Mouse (Mus musculus) cerebellum, adult 2 months (tissue): ENCODE results near the gene C130032M10Rik. TPM values are rescaled to one million over a fixed set of nuclear protein-coding genes. Genes with fewer than 3 reads are reported as not detected.

ENCODE experiments used
- DNase-seq, 2 experiments: peaks; one replicate each; pipeline ENCODE4 v3.0.0; 2021
- H3K27ac ChIP-seq: fragments of 200-500 bp; 2 replicates; pipeline ENCODE4 v1.5.1; 2012; ENCODE audit warnings: low read length, control low read depth, inconsistent platforms; ENCODE audit not compliant: insufficient read depth
- H3K27me3 ChIP-seq: fragments of 200-500 bp; 2 replicates; pipeline ENCODE4 v1.6.1; 2012; ENCODE audit warnings: inconsistent platforms, mild to moderate bottlenecking, low read length, moderate library complexity; ENCODE audit not compliant: control insufficient read depth, insufficient read depth
- H3K4me1 ChIP-seq: fragments of 200-500 bp; 2 replicates; pipeline ENCODE4 v1.6.1; 2011; ENCODE audit warnings: low read length; ENCODE audit not compliant: control insufficient read depth, insufficient read depth
- H3K4me3 ChIP-seq: fragments of 200-500 bp; replicated peaks from 2 replicates; pipeline ENCODE3; 2011; ENCODE audit warnings: mild to moderate bottlenecking, low read depth, low read length, control low read depth; ENCODE audit not compliant: insufficient read depth
- CTCF ChIP-seq: fragments of 200-500 bp; IDR thresholded peaks from 2 replicates; pipeline ENCODE4 v1.5.1; 2011; ENCODE audit warnings: low read depth, mild to moderate bottlenecking, control low read depth, low read length, moderate library complexity, borderline replicate concordance; ENCODE audit not compliant: insufficient read depth
- POLR2A ChIP-seq: fragments of 200-500 bp; IDR thresholded peaks from 2 replicates; pipeline ENCODE4 v1.6.1; 2011; ENCODE audit warnings: low read length, control low read depth, borderline replicate concordance; ENCODE audit not compliant: insufficient read depth
- WGBS: fragments of 180-500 bp; shearing (Covaris S2); methylation state at CpG from one replicate; pipeline ENCODE4 v1.1.7; 2018; 5-methylcytosine and 5-hydroxymethylcytosine counted together
- polyA plus RNA-seq: library from polyadenylated mRNA; depleted of rRNA; stranded (reverse); fragments of >200 nt; gene quantifications from 2 replicates; pipeline ENCODE4 v1.2.3, GENCODE M21; 2012

C130032M10Rik gene
- polyA plus RNA-seq, 1 experiment, result not detected

DNA sequence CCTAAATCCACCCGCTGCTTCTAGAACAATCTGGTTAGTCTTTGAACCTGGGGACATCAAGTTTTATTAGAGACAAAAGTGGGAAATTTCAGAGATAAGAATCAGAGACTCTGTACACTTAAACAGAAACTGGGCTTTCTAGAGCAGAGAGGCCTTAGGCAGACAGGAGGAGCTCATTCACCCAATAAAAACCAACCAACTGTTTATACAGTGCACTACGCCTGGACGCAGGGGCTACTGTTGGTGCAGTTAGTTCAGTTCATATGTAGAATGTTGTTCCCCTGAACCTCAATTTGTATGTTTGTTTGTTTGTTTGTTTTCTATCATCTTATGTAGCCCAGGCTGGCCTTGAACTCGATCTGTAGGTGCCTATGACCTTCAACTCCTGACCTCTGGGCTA lies 28.7 kb upstream of the C130032M10Rik start:
- WGBS, result 87% methylated on average over 4 of the region's 4 CpGs
- H3K4me3 ChIP-seq, result no peak overlapping the region
- TF ChIP-seq POLR2A (no peak), CTCF (no peak)
- no peaks in the 10 kb centered on the region for H3K27me3 ChIP-seq
- H3K27ac ChIP-seq, result no peak overlapping the region
- no peak for DNase-seq
- no peaks in the 10 kb centered on the region for H3K4me1 ChIP-seq

DNA sequence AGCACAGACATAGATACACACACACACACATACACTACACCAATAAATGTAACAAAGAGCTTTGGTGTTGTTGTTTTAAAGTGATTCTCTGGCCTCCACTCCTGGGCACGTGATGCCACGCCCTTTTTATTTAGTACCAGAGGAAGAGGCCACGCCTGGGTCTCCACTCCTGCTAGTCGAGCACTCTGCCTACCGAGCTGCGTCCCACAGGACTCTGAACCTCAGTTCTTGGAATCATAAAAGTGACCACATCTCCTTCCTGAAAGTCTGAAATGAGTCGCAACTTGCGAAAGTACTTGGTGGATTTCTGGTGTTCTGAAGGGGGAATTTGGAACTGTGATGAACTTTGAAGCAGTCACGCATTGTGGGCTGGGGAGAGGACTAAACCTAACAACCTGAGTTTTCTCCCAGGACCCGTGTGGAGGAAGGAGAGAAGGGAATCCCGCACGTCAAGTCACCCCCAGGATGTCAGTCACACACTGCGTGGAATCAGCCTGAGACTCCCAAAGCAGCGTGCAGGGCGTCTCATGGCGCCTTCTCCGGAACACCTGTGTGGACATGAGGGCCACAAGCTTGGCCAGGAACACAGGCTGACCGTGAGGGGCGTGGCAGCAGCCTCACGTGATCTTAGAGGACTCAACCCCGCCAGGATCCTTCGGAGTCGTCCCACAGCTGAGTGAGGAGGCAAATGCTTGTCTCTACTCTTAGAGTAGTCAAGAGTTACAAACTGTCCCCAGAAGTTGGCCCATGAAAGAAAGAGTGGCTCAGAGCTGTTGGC lies 27.8 kb upstream of the C130032M10Rik start:
- WGBS, result 84% methylated on average over 23 of the region's 23 CpGs
- Histone ChIP-seq H3K27me3 (no peaks in the 10 kb centered on the region), H3K4me1 (no peaks in the 10 kb centered on the region), H3K27ac (no peak overlapping the region), H3K4me3 (no peak overlapping the region)
- DNase-seq, result no peak
- no peak for TF ChIP-seq CTCF
- TF ChIP-seq POLR2A, result no peak

DNA sequence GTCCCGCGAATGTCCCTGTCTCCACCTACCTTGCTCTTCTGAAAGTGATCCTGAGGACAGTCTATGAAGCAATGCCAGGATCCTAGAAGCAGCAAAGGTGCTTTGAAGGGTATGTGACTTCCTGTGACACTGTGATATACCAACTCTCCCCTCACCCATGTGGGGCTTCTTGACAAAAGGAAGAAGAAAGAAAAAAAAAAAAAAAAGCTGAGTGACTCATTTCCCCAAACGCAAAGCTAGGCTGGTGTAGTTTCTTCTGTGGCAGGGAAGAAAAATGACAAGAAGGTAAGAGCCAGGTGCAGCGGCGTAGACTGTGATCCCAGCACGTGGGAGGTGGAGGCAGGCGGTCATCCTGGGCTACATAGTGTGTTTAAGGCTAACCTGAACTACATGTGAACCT lies 19.0 kb upstream of the C130032M10Rik start:
- Histone ChIP-seq H3K4me1 (no peaks in the 10 kb centered on the region), H3K27ac (no peak overlapping the region), H3K4me3 (no peak overlapping the region), H3K27me3 (no peaks in the 10 kb centered on the region)
- WGBS, result 86% methylated on average over 7 of the region's 7 CpGs
- TF ChIP-seq CTCF (no peak), POLR2A (no peak)
- DNase-seq, result no peak

DNA sequence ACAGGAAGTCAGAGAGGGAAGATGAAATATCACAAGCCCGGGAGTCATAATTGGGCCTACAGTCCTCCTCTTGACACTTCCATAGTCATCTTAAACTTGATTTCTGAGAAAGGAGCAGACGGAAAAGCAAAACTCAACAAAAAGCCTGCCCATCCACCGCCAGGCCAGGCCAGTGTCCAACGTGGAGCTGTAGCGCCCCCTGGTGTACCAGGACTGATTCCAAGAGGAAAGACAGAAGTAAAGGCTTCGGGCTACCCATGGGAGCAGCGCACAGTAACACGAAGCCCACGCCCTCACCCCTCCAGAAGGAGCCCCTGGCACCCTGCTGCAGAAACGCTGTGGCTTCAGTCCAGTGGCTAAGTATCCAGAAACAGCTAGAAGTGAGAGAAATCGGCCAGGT lies 17.3 kb upstream of the C130032M10Rik start:
- Histone ChIP-seq H3K27ac (no peak overlapping the region), H3K4me3 (no peak overlapping the region), H3K27me3 (no peaks in the 10 kb centered on the region), H3K4me1 (no peaks in the 10 kb centered on the region)
- peak; percentile 35 to 62 for DNase-seq
- peak; percentile 73; the same call in 1 of the 2 replicates for TF ChIP-seq CTCF
- no peak for TF ChIP-seq POLR2A
- WGBS, result 5% methylated on average over 11 of the region's 11 CpGs

DNA sequence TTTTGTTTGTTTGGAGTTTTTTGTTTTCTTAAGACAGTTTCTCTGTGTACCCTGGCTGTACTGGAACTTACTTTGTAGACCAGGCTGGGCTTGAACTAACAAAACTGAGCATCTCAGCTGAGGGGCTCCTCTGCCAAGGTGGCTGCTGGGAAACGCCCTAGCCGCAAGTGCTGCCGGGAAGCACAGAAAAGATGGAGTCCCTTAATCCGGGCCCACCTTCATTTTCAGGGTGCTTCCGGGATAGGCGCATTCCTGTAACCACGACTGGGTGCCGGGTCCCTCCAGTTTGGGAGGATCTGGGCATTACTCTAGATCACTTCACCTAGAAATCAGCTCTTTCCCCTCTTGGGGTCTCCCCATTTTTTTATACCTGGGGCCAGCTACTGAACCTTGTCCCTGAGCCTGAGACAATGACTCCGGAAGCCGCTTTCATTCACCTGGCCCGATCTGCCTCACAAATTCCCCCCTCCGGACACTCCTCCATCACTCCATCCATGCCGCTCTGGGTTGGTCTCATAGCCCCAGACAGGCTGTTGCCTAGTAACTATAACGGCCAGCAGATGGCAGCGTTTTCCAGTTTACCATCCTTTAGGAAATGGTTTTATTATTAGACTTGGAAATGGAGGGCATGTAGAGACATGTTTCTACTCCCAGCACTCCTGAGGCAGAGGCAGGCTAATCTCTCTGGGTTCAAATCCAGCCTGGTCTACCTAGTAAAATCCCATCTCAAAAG lies 15.5 kb upstream of the C130032M10Rik start:
- WGBS, result 27% methylated on average over 15 of the region's 15 CpGs
- H3K27ac ChIP-seq, result no peak overlapping the region
- no peaks in the 10 kb centered on the region for H3K4me1 ChIP-seq
- no peak overlapping the region for H3K4me3 ChIP-seq
- no peaks in the 10 kb centered on the region for H3K27me3 ChIP-seq
- peak; percentile 27; the same call in 1 of the 2 replicates for TF ChIP-seq CTCF
- no peak for TF ChIP-seq POLR2A
- peak; percentile 11 for DNase-seq

DNA sequence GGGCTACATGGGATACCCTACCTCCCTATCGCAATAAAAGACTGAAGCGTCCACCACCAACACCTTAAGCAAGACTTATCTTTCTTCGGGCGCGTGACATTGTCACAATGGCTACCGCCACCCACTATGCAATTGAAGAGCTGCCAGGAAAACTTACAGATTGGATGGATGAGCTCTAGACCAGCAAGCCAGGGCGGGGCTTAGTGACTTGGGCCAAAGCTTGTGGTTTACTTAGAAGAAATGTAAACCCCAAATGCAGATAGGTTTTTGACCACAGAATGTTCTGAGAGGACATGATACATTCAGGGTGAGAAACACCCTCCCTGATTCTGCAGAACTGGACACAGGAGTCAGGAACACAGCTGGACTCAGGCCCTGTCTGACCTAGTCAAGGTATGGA lies 14.4 kb upstream of the C130032M10Rik start:
- Histone ChIP-seq H3K4me3 (no peak overlapping the region), H3K27me3 (no peaks in the 10 kb centered on the region), H3K27ac (no peak overlapping the region), H3K4me1 (no peaks in the 10 kb centered on the region)
- no peak for DNase-seq
- 91% methylated on average over 7 of the region's 7 CpGs for WGBS
- no peak for TF ChIP-seq CTCF
- no peak for TF ChIP-seq POLR2A

DNA sequence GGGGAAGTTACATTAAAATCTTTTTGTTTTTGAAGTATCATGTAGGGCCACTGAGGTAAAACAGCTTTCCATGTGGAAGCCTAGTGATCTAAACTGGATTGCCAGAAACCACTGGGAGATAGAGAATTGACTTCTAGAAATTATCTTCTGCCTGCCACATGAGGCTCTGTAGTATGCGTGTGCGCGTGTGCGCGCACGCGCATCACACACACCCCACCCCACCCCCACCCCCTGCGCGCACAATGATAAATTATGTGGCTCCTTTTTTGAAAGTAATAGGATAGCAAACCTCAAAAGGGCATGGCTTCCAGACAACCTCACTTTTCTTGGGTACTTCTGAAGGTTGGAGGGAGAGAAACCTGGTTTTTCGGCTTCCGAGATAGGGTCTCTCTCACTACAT lies 13.6 kb upstream of the C130032M10Rik start:
- no peak overlapping the region for H3K4me3 ChIP-seq
- WGBS, result 97% methylated on average over 11 of the region's 11 CpGs
- H3K27me3 ChIP-seq, result no peaks in the 10 kb centered on the region
- TF ChIP-seq CTCF (no peak), POLR2A (no peak)
- no peaks in the 10 kb centered on the region for H3K4me1 ChIP-seq
- DNase-seq, result no peak
- H3K27ac ChIP-seq, result no peak overlapping the region
